26 mouse cellular contexts compared by ENCODE assay signal in genomic region chr5:64474868-64475267, GRCm38 (mm10).
"Had no signal": no experiment of that assay in that cellular context is flagged by ENCODE, and none has a peak within 500 bp of the region (broad histone marks: within the 10 kb centered on the region; RNA-seq: fewer than 3 reads in every experiment).

No protein-coding gene starts in this region.

- H3K9ac ChIP-seq: embryonic facial prominence, embryonic 12.5 days; embryonic facial prominence, embryonic 13.5 days; embryonic facial prominence, embryonic 15.5 days; forebrain, embryonic 13.5 days; forebrain, embryonic 15.5 days; forebrain, postnatal 0 days had no signal

- H3K4me1 ChIP-seq: embryonic facial prominence, embryonic 12.5 days had no signal

- H3K36me3 ChIP-seq: embryonic facial prominence, embryonic 10.5 days; embryonic facial prominence, embryonic 12.5 days; embryonic facial prominence, embryonic 13.5 days; embryonic facial prominence, embryonic 15.5 days; forebrain, embryonic 15.5 days; heart, embryonic 10.5 days had no signal

- DNase-seq: cerebellum, adult 2 months; cerebellum, adult 8-10 months; cerebellum, adult 9-10 months; cerebellum, adult 9-11 months; cerebellum, postnatal 10 days; cerebellum, postnatal 14 days; cerebellum, postnatal 36 days; embryo, embryonic 11 days; forebrain, postnatal 0 days; gastrocnemius, adult 2 months; gastrocnemius, postnatal 10 days; gastrocnemius, postnatal 14 days; gastrocnemius, postnatal 25 days; gastrocnemius, postnatal 36 days; heart, adult 2 months had no signal

- H3K27me3 ChIP-seq: embryonic facial prominence, embryonic 12.5 days; embryonic facial prominence, embryonic 13.5 days; embryonic facial prominence, embryonic 15.5 days; forebrain, embryonic 13.5 days; forebrain, embryonic 15.5 days had no signal

- ATAC-seq: forebrain, embryonic 13.5 days; forebrain, embryonic 14.5 days; forebrain, embryonic 15.5 days; forebrain, embryonic 16.5 days; forebrain, postnatal 0 days had no signal

- H3K27ac ChIP-seq: embryonic facial prominence, embryonic 10.5 days; embryonic facial prominence, embryonic 12.5 days; embryonic facial prominence, embryonic 13.5 days; embryonic facial prominence, embryonic 15.5 days; forebrain, embryonic 13.5 days; gastrocnemius, adult 2 months; heart, adult 2 months; heart, embryonic 10.5 days had no signal

- H3K4me2 ChIP-seq: embryonic facial prominence, embryonic 12.5 days; embryonic facial prominence, embryonic 13.5 days; embryonic facial prominence, embryonic 15.5 days; forebrain, embryonic 13.5 days; forebrain, embryonic 15.5 days; heart, embryonic 11.5 days had no signal

- H3K4me3 ChIP-seq: embryonic facial prominence, embryonic 10.5 days; embryonic facial prominence, embryonic 12.5 days; embryonic facial prominence, embryonic 13.5 days; embryonic facial prominence, embryonic 15.5 days; erythroblast, embryonic 14.5 days; forebrain, embryonic 13.5 days; forebrain, embryonic 15.5 days; gastrocnemius, adult 2 months; heart, adult 2 months; heart, embryonic 10.5 days had no signal

- H3K9me3 ChIP-seq: embryonic facial prominence, embryonic 10.5 days; embryonic facial prominence, embryonic 12.5 days; embryonic facial prominence, embryonic 13.5 days; embryonic facial prominence, embryonic 15.5 days; forebrain, embryonic 13.5 days; forebrain, embryonic 15.5 days; heart, embryonic 10.5 days had no signal
